Mouse (Mus musculus): ENCODE measurements around the gene Kpna6.

The Kpna6 gene

DNA sequence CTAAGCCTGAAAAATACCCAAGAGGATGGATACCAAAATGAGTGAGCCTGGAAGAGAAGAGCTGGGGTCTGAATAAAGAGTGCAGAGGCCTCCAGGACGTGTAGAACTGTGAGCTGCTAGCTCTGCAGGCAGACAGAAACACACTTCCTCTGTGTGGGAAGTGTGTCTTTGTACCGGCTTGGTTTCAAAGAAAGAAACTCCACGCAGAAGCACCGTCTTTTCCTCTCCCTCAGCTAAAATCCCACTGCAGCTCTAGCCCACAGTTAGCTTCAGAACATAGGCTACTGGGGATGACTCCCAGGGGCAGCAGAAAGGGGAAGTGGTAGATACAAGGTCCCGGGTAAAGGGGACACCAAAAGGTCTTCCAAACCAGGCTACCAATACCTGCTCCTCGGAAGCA, 27.4 kb downstream of the Kpna6 start:
- no peak for DNase-seq (ENCODE audit: low spot score)

GRCm38 (mm10) chr4:129641756-129642155, 30.8 kb downstream of the Kpna6 start:
- no peak for DNase-seq (ENCODE audit: low spot score)

GRCm38 (mm10) chr4:129640638-129641467, 31.7 kb downstream of the Kpna6 start, which contains the start of gene Txlna:
TSS of gene Txlna (minus strand) at chr4:129641065.
- peak; percentile 87 for DNase-seq (ENCODE audit: low spot score)

DNA sequence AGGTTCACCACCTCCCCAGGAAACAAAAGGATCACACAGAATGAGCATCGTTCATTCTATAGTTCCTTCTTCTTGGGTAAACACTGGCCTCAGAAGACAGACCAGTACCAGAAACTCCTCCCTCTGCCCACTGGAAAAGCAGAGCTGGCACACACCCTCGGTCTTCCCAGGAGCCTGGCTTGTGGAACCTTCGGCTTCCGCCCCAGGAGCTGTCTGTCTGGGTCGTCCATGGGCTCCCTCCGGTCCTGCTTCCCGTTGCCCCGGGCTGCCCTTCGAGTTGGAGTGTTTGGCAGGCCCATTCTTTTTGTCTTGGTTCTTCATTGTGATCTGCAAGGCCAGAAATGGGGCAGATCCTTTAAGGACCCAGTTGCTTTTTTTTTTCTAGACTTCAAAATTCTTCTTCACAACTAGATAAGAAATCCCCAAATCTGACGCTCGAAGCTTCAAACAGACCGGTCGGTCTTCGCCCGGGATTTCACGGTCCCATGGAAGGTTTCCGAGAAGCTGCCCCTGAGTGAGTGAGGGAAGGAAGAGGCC, 32.4 kb downstream of the Kpna6 start:
- peak; percentile 37 for DNase-seq (ENCODE audit: low spot score)

DNA sequence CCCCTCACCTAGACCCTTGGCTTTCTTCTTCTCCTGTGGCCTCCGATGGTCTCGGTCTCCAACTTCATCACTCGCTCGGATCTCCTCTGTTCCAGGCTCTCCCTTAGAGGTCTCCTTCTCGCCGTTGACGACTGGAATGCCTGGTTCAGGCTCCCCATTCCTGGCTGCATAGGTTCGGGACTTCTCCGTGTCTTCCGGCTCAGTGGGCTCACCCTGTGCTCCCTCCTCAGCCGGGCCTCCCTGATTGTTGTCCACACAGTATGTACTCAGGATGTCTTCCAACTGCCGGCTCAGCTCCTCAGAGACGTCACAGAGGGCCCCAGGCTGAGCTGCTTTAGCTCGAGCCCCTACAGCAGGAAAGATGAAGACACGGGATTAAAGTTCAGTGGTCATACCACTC, 33.3 kb downstream of the Kpna6 start:
- DNase-seq (ENCODE audit: low spot score): no peak

- no peak for DNase-seq (ENCODE audit: low spot score)
Measured at GRCm38 (mm10) chr4:129633852-129634251, 38.7 kb downstream of the Kpna6 start.

- DNase-seq (ENCODE audit: low spot score): no peak
Measured at GRCm38 (mm10) chr4:129631867-129632266, 40.7 kb downstream of the Kpna6 start.

- no peak for DNase-seq (ENCODE audit: low spot score)
Measured at GRCm38 (mm10) chr4:129630944-129631343, 41.6 kb downstream of the Kpna6 start.

DNA sequence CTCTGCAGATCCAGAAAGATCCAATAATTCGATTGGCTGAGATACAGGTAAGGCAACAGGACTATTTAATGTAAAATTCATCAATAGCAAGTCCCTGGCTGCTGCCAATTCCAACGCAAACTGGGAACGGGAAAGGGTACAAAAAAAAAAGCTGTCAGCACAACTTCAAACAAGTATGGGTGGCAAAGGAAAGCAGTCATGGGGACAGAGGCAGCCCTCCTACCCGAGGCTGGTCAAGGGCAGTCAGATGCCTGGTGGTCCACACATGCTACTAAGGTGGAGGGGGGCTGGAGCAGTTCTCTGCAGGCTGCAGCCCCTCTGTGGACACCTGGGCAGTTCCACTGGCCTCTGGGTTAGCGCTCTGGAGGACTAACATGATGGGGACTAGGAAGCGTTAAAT, 46.5 kb downstream of the Kpna6 start:
- no peak for DNase-seq (ENCODE audit: low spot score)

DNA sequence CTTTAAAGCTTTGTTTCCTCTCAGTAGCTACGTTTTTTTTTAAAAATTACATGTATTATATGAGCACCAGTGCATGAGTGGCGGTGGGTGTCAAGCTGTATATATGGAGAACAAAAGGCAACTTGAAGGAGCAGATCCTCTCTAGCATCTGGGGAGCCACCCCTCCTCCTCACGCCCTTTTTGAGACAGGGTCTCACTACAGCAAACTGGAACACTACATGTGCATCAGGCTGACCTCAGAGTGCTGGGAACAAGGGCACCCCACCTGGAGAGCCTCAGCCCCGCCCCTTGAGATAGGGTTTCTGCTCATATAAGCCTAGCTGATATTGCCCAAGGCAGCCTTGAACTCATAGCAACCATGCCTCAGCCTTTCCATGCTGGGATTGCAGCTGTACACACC, 47.1 kb downstream of the Kpna6 start:
- DNase-seq (ENCODE audit: low spot score): no peak

DNA sequence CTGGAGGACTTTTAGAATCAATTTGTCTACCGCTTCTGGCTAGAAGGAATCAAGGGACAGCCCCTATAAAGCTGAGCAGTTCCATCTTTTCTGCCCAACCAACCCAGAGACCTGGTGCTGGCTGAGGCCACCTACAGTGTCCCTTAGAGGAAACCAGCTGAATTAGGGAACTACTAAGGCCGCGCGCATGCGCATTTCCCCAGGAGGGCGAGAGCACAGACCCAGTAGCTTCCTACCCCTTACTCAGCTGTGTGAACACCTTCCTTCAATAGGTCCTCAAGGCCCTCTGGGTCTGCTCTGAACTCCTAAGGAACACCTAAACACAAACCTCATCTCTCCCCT, 47.6 kb downstream of the Kpna6 start:
- DNase-seq (ENCODE audit: low spot score): no peak

GRCm38 (mm10) chr4:129624281-129625028, 48.1 kb downstream of the Kpna6 start:
- peak; percentile 59 for DNase-seq (ENCODE audit: low spot score)

GRCm38 (mm10) chr4:129623681-129624091, 48.9 kb downstream of the Kpna6 start, which contains the start of gene Ccdc28b:
TSS of gene Ccdc28b (minus strand) at chr4:129623947.
- DNase-seq (ENCODE audit: low spot score): no peak

GRCm38 (mm10) chr4:129622803-129623535, 49.6 kb downstream of the Kpna6 start:
- DNase-seq (ENCODE audit: low spot score): no peak

DNA sequence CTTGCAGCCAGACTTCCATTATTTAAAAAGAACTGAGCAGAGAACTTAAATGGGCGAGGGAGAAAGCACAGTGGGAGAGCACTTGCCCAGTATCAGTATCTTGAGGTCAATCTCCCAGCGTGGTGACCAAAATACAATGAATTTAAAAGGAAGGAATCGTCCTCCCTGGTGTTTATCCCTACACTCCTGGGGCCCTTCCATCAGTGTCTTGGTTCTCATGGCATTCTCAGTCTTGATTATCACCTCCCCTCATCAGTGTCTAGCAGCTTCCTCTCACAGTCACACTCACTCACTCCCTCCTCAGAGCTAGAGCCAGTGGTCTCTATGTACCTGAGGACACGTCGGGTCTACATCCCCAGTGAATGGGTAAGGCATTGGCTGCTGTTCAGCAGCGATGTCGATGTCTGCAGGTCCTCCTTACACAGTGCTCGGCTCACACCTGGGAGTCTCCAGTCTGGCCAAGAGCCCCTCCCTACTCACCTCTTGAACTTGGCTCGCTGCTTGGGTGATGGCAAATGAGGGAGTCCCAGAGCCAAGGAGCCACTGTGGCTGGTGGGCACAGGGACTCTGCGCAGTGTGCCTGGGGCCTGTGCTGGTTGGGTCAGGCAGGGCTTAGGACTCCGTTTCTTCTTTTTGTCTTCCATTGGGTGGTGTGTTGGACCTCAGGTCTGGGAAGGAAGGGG, 50.3 kb downstream of the Kpna6 start:
- no peak for DNase-seq (ENCODE audit: low spot score)

DNA sequence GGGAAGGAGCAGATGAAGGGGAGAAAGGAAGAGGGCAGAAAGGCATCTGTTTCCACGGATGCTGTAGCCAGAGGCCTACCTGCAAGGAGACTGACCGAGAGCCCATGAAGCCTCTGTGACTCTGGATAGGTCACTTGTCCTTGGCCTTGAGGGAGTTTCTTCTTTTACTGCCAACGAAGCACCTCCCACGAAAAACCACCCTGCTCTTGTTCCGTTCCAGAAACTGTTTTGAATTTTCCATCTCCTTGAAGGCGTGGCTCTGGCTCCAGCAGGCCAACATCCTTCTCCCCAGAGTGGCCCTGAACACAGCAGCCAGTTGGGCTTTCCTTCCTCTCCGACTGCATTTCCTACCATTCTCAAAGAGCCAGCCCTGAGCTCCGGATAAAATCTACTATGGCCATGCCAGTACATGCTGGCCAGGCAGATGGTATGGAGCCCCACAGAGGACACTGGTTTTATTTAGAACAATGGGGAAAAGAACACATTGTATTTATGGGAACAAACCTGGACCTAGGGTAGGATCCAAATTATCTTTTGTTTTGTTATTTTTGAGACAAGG, 51.2 kb downstream of the Kpna6 start:
- no peak for DNase-seq (ENCODE audit: low spot score)

DNA sequence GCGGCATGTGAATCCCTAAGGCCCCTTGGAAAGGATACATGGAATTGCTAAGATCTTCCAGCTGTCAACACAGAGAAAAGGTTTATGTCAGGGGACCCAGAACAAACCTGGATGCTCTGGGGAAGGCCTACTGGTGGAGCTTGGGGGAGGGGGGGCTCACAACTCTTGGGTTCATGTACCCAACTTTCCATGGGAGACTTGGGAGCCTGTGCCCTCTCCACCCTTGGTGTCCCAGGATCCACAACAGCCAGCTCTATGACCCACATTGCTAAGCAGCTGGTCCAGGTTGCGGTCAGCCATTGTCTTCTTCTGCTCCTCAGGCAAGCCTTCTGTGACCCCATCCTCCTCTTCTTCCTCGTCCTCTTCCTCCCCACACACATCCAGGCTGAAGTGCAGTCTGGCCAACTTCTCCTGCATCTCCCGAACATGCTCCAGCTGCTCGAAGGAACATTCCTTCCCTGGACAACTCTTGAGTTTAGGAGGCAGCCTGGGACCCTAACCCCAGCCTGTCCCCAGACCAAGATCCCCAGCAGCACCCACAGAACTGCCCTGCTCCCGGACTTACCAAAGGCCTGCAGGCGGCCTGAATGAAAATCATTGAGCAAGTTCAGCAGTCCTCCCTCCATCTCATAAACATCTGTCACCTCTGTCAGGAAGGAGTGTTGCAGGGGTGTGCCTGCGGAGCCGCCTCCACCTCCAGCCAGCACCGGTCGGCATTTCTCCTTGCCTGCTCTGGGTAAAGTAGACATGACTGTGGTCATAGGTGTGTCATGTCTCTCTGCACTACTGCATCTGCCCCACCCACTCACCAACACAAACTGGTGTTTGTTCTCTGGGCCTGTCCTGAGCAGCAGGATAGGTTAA, 51.9 kb downstream of the Kpna6 start:
- no peak for DNase-seq (ENCODE audit: low spot score)

- DNase-seq (ENCODE audit: low spot score): peak; percentile 92
Measured at GRCm38 (mm10) chr4:129618786-129619691, 53.5 kb downstream of the Kpna6 start, which contains the start of gene Iqcc. TSS of gene Iqcc (minus strand) at chr4:129619099.

DNA sequence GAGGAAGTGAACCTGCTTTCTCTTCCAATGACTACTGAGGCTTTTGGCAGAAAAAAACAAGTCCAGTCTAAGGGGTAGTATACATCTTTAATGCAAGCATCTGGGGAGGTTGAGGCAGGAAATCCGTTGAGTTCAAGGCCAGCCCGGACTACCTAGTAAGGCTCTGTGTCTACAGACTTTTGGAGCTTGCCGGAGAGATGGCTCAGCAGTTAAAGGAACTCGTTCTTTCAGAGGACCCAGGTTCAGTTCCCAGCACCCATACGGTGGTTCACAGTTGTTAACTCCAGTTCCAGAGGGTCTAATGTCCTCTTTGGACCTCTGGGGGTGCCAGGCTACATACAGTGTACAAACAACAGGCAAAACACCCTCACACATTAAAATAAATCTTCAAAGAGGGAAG, 54.5 kb downstream of the Kpna6 start:
- no peak for DNase-seq (ENCODE audit: low spot score)
